10 mouse cellular contexts compared by ENCODE assay signal in the genomic region with DNA sequence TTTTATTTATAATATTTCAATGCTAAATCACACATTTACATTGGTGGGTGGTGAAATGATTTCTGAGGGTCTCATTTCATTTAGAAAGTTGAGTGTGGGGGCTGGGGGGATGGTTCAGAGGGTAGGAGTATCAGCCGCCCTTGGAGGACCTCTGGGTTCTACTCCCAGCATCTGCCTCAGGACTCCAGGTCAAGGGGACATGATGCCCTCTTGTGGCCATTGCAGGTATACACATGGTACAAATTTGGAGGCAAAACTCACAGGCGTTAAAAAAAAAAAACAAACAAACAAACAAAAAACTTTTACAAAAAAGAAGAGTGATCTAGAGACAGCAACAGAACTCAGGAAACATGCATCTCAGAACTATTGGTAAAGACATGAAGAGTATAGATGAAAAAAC.
A peak's percentile ranks its signal among the peaks of the same experiment; 100 is the strongest.
DNase-seq lines count a peak whose midpoint lies in the region; ATAC-seq and TF ChIP-seq lines count a peak whose summit lies in the region.
"Had no signal": no experiment of that assay in that cellular context is flagged by ENCODE, and none has a peak within 500 bp of the region (broad histone marks: within the 10 kb centered on the region; RNA-seq: fewer than 3 reads in every experiment).

No protein-coding gene starts in this region.

- DNase-seq in forebrain, embryonic 14.5 days (ENCODE audit: low spot score) = peak; percentile 56
- no peak for DNase-seq in spleen, adult 2 months (ENCODE audit: low read depth in 1 of 2, low spot score in 2 of 2)
- DNase-seq in spleen, adult 12 weeks (ENCODE audit: low spot score) = no peak
- DNase-seq in cerebellum, adult 9-11 months = peak; percentile 25
- DNase-seq in induced T-regulatory cell, adult 2 months (ENCODE audit: low read depth) = peak; percentile 12
- DNase-seq in lung, postnatal 0 days (ENCODE audit: low spot score) = peak; percentile 31
- peak; percentile 26 for DNase-seq in thymus, postnatal 4 days

- ATAC-seq in forebrain, embryonic 14.5 days = no peak
- ATAC-seq in forebrain, embryonic 16.5 days = no peak
- ATAC-seq in lung, postnatal 0 days = no peak

- H3K4me2 ChIP-seq in forebrain, embryonic 14.5 days (ENCODE audit: low read length) = no peak overlapping the region
- H3K4me2 ChIP-seq in forebrain, embryonic 16.5 days (ENCODE audit: low read length) = no peak overlapping the region
- no peak overlapping the region for H3K4me2 ChIP-seq in lung, postnatal 0 days (replicated peaks; ENCODE audit: low read depth, low read length)
- H3K4me2 ChIP-seq: neural tube, embryonic 13.5 days had no signal

- TF ChIP-seq CTCF in spleen, adult 2 months (IDR thresholded peaks at IDR 0.05; ENCODE audit: extremely low read depth, insufficient read depth, insufficient read length, insufficient replicate concordance) = peak; percentile 4; the same call in 1 of the 2 replicates
- TF ChIP-seq CTCF in lung, postnatal 0 days (IDR thresholded peaks at IDR 0.05) = peak; percentile 73

- no peak overlapping the region for H3K4me3 ChIP-seq in forebrain, embryonic 14.5 days (ENCODE audit: low read depth, low read length)
- no peak overlapping the region for H3K4me3 ChIP-seq in forebrain, embryonic 16.5 days (replicated peaks; ENCODE audit: low read length)
- H3K4me3 ChIP-seq in spleen, adult 2 months (ENCODE audit: extremely low read depth, insufficient read depth, insufficient read length) = no peak overlapping the region
- no peak overlapping the region for H3K4me3 ChIP-seq in lung, postnatal 0 days (ENCODE audit: low read depth, low read length)
- H3K4me3 ChIP-seq: neural tube, embryonic 13.5 days had no signal

- no peak for TF ChIP-seq EP300 in lung, postnatal 0 days (IDR thresholded peaks at IDR 0.05)

- H3K36me3 ChIP-seq in forebrain, embryonic 14.5 days (ENCODE audit: control insufficient read depth, insufficient read depth, low read length) = no peaks in the 10 kb centered on the region
- no peaks in the 10 kb centered on the region for H3K36me3 ChIP-seq in forebrain, embryonic 16.5 days (ENCODE audit: control insufficient read depth, insufficient read depth)
- no peaks in the 10 kb centered on the region for H3K36me3 ChIP-seq in spleen, adult 2 months (ENCODE audit: control insufficient read depth, insufficient read depth, low read length)
- no peaks in the 10 kb centered on the region for H3K36me3 ChIP-seq in lung, postnatal 0 days (ENCODE audit: insufficient read depth, low read length)
- H3K36me3 ChIP-seq: G1E; neural tube, embryonic 13.5 days had no signal

- H3K9me3 ChIP-seq in forebrain, embryonic 14.5 days (replicated peaks; ENCODE audit: control insufficient read depth, low read length) = no peaks in the 10 kb centered on the region
- H3K9me3 ChIP-seq in forebrain, embryonic 16.5 days (ENCODE audit: control insufficient read depth, low read length) = no peaks in the 10 kb centered on the region
- no peaks in the 10 kb centered on the region for H3K9me3 ChIP-seq in lung, postnatal 0 days (ENCODE audit: low read length)
- H3K9me3 ChIP-seq: neural tube, embryonic 13.5 days had no signal

- no peaks in the 10 kb centered on the region for H3K4me1 ChIP-seq in forebrain, embryonic 14.5 days (ENCODE audit: control insufficient read depth, insufficient read depth, low read length)
- H3K4me1 ChIP-seq in forebrain, embryonic 16.5 days (replicated peaks; ENCODE audit: control insufficient read depth, insufficient read depth, low read length) = no peaks in the 10 kb centered on the region
- H3K4me1 ChIP-seq in spleen, adult 2 months (ENCODE audit: control insufficient read depth, insufficient read depth, insufficient read length) = no peaks in the 10 kb centered on the region
- H3K4me1 ChIP-seq in lung, postnatal 0 days (ENCODE audit: insufficient read depth, low read depth, low read length) = no peaks in the 10 kb centered on the region
- H3K4me1 ChIP-seq: neural tube, embryonic 13.5 days had no signal

- WGBS in forebrain, embryonic 14.5 days = 15% methylated on average over 2 of the region's 2 CpGs
- WGBS in forebrain, embryonic 16.5 days = 15% methylated on average over 2 of the region's 2 CpGs
- WGBS in spleen, adult 2 months = 26% methylated on average over 2 of the region's 2 CpGs
- 16% methylated on average over 2 of the region's 2 CpGs for WGBS in lung, postnatal 0 days

- no peak overlapping the region for H3K9ac ChIP-seq in forebrain, embryonic 14.5 days (ENCODE audit: low read length)
- H3K9ac ChIP-seq in forebrain, embryonic 16.5 days (replicated peaks; ENCODE audit: low read depth, low read length) = no peak overlapping the region
- H3K9ac ChIP-seq in lung, postnatal 0 days (replicated peaks; ENCODE audit: low read depth) = no peak overlapping the region
- H3K9ac ChIP-seq: neural tube, embryonic 13.5 days had no signal

- H3K27me3 ChIP-seq in forebrain, embryonic 14.5 days (replicated peaks; ENCODE audit: control insufficient read depth, insufficient read depth, low read length) = no peaks in the 10 kb centered on the region
- H3K27me3 ChIP-seq in forebrain, embryonic 16.5 days (replicated peaks; ENCODE audit: control insufficient read depth, insufficient read depth, low read length) = no peaks in the 10 kb centered on the region
- no peaks in the 10 kb centered on the region for H3K27me3 ChIP-seq in spleen, adult 2 months (ENCODE audit: control insufficient read depth, insufficient read depth, low read length)
- no peaks in the 10 kb centered on the region for H3K27me3 ChIP-seq in lung, postnatal 0 days (replicated peaks; ENCODE audit: insufficient read depth, low read length)
- H3K27me3 ChIP-seq: neural tube, embryonic 13.5 days had no signal

- no peak overlapping the region for H3K27ac ChIP-seq in forebrain, embryonic 14.5 days (ENCODE audit: low read depth, low read length)
- H3K27ac ChIP-seq in forebrain, embryonic 16.5 days (ENCODE audit: low read length) = no peak overlapping the region
- H3K27ac ChIP-seq in spleen, adult 2 months (ENCODE audit: insufficient read depth, low read length) = no peak overlapping the region
- H3K27ac ChIP-seq in lung, postnatal 0 days (ENCODE audit: low read length) = no peak overlapping the region
- H3K27ac ChIP-seq: neural tube, embryonic 13.5 days had no signal

- no peak for TF ChIP-seq POLR2A in spleen, adult 2 months (IDR thresholded peaks at IDR 0.05; ENCODE audit: low read depth, low read length)

Comparison
In these comparisons a context has a peak if more than half of its experiments do, and no peak if none do; other contexts are left out.
1. DNase-seq: peak in forebrain, embryonic 14.5 days (single experiment), cerebellum, adult 9-11 months (single experiment), induced T-regulatory cell, adult 2 months (single experiment), lung, postnatal 0 days (single experiment) and thymus, postnatal 4 days (single experiment); none in spleen, adult 2 months (0 of 2) and spleen, adult 12 weeks (single experiment).